Mouse (Mus musculus) CD8-positive naive resting alpha-beta T cell, adult 2 months (primary cell): ENCODE results near the gene Slc35a1.
"Not testable (repeated sequence)": the region's sequence is repeated elsewhere in the genome, so short reads cannot be mapped to it uniquely, and the experiment has no call there.

Experiments used
- DNase-seq, 2 experiments: peaks; one replicate each; pipeline ENCODE4 v3.0.0; 2022; ENCODE audit warnings: low read depth in 2 of 2, low spot score in 2 of 2

Gene Slc35a1

DNA sequence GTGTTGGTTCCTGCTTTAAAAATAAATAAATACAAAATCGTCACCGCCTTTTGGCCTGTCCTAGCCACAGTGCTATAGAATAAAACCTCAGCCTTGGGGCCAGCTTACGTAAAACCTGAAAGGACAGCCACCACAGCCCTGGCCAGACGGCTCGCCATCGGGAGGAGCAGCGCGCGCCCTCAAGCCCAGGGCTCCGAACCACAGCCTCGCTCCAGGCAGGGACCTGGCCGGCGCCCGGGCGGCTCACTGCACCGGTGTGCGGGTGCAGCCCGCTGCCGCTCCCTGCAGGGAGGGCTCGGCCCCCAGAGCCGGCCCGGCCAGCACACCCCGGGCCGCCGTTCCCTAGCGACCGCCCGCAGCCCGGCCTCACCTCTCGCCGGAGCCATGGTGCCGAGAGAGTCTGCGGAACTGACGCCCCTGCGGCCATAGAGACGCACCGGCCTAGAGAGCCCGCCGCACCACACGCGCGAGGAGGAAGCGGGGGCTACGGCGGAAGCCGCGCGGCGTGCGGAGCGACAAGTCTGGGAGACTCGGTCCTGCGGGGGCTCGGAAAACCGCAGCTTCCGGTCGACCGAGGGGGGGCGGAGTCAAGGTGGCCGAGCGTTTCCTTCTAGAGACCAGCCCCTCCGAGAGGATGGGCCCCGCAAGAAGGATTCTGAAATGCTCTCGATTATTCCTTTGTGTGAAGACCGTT is at the start of gene Slc35a1:
Slc35a1 (minus strand) TSS at position 565 of the 694 bp plus-strand sequence.
- peak; percentile 84 to 85 for DNase-seq

GRCm38 (mm10) chr4:34734461-34734860 is 47.2 kb upstream of the Slc35a1 start:
- no peak for DNase-seq

- DNase-seq = not testable (repeated sequence)
These were observed 46.2 kb upstream of the Slc35a1 start for GRCm38 (mm10) chr4:34733415-34733814.

DNA sequence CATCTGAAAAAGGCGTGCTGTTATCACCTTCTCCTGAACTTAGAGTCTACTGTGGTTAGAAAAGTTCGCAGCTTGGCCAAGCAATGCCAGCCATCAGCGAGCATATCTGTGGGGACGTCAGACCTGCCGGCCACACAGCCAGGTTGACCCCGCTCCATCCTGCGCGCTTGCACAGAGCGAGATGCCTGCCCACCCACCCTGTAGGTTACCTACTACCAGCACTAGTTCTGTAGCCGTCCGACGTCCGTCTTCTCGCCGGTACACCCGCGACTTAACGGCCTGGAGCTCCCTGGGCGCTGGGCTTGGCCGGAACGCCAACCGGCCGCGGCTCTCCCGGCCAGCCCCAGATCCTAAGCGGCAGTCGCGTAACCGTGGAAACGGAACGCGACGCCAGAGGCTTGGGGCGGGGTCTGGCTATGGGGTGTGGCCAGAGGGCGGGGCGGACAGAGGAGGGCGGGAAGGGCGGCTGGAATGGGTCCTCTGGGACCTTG is 42.7 kb upstream of the Slc35a1 start, which contains the start of gene Cfap206:
Cfap206 (minus strand) TSS at position 356 of the 491 bp plus-strand sequence.
- DNase-seq = no peak

- not testable (repeated sequence) for DNase-seq
These were observed 38.5 kb upstream of the Slc35a1 start for GRCm38 (mm10) chr4:34725710-34726109.

GRCm38 (mm10) chr4:34724306-34724705 is 37.1 kb upstream of the Slc35a1 start:
- no peak for DNase-seq

GRCm38 (mm10) chr4:34723186-34723585 is 35.9 kb upstream of the Slc35a1 start:
- no peak for DNase-seq

DNA sequence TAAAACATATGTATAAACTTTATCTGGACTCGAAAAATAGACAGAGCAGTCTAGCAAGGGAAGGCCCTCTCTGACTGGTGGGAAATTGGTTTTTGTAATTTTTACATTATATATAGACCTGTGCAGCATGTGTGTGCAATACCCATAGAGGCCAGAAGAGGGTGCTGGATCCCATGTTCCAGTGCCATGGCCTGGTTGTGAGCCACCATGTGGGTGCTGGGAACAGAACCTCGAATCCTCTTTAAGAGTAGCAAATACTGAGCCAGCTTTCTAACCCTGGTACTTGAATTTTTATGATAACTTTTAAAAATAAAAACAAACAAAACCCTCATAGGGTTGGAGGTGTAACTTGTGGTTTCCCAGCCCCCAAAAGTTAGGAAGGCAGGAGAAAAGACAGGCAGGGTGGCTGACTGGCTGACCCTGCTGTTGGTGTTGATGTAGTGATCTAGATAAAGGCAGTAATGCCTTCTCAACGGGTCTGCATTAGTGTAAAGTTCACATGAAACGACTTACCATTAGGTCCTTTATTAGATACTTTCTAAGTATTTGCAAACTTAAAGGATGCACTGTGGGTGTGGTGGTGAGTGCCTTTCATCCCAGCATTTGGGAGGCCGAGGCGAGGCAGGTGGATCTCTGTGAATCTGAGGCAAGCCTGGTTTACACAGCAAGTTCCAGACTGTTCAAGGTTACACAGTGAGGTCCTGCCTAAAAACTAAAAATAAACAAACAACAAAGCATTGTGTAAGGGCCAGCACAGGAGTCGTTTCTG is 33.1 kb upstream of the Slc35a1 start:
- no peak for DNase-seq

DNA sequence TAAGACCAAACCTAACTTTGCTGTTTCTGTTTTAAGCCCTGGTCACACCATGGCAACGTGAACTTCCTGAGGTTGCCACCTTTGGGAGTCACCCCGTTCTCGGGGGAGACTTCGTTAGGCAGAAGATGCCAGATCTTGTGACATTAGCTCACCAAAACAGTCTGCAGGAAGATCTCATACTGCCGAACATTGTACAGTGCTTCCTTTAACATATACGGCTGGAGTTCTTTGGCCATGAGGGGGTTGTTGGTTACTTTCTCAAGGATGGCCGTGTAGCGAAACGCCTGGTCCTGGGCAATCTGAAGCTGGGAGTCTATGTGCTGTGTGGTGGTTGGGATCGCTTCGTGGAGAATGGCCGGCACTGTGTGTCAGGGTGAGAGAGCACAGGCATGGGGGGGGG is 32.2 kb upstream of the Slc35a1 start:
- DNase-seq = no peak

DNA sequence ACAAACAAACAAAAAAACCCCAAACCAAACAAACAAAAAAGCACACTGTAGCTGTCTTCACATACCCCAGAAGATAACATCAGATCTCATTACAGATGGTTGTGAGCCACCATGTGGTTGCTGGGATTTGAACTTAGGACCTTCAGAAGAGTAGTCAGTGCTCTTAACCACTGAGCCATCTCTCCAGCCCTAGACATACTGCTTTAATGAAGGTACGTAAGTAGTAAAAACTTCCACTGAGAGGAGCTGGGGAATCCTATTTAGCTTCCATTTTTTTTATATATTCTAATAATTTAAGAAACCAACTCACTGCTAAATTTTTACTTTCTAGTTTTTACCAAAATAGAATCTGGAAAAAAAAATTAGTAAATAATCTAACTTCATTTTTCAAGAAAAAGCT is 27.8 kb upstream of the Slc35a1 start:
- no peak for DNase-seq

- no peak for DNase-seq
These were observed 20.9 kb upstream of the Slc35a1 start for GRCm38 (mm10) chr4:34708127-34708526.

GRCm38 (mm10) chr4:34707248-34707647 is 20.0 kb upstream of the Slc35a1 start:
- no peak for DNase-seq

GRCm38 (mm10) chr4:34703029-34703428 is 15.8 kb upstream of the Slc35a1 start:
- DNase-seq = no peak

DNA sequence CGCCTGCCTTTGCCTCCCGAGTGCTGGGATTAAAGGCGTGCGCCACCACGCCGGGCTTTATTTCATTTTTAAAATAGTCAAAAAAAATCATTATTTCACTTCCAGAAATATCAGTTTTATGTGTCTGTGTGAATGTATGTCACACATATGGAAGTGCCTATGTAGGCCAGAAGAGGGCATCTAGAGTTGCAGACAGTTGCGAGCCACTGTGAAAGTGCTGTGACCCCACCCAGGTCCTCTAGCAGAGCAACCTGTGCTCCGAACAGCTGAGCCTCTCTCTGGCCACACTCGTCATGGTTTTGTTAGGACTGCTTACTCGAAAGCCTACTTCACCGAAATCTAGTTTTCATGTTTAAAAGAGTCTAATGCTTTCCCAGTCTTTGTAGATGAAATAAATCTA is 15.0 kb upstream of the Slc35a1 start:
- DNase-seq = no peak

GRCm38 (mm10) chr4:34701528-34701927 is 14.3 kb upstream of the Slc35a1 start:
- DNase-seq = peak; percentile 57 to 70

GRCm38 (mm10) chr4:34688021-34688420 is 783 bp upstream of the Slc35a1 start:
- DNase-seq = no peak

- DNase-seq = no peak
These were observed 6.7 kb downstream of the Slc35a1 start for GRCm38 (mm10) chr4:34680530-34680929.

DNA sequence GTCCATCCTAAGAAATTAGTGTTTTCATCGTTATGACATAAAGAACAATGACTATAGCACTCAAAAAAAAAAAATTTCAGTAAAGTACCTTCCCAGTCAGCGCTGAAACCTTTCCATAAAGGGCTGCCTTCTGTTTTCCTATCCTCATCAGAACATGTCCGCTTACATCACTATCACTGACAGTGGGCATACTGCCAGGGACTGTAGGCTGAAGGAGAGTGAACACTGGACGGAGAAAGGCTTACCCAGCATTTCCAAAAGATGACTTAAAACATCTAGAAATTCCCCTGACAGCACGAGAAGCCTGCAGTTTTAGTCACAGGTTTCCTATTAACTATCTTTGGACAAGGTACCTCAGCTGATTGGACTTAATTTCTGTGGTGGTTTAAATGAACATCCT is 13.5 kb downstream of the Slc35a1 start:
- no peak for DNase-seq

DNA sequence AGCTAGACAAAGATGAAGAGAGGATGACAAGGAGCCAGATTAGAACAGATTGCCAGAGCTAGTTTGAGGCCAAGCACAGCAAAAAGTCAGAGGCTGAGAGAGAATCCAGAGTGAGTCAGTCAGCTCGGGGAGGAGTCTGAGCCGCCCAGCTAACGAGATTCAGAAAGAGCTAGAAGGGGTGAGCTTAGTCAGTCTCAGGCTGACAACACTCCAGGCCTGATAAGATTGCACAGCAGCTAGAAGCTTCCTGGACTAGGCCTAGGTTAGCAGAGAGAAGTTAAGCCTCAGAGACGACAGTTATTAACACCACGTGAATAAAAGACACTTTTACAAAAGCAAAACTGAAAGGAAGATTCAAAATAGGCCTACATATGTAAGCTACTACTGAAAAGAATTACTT is 19.3 kb downstream of the Slc35a1 start:
- DNase-seq = no peak

- no peak for DNase-seq
These were observed 25.3 kb downstream of the Slc35a1 start for GRCm38 (mm10) chr4:34661927-34662326.

GRCm38 (mm10) chr4:34661514-34661913 is 25.7 kb downstream of the Slc35a1 start:
- DNase-seq = no peak

- no peak for DNase-seq
These were observed 28.2 kb downstream of the Slc35a1 start for GRCm38 (mm10) chr4:34659012-34659411.
